Comparison of ENCODE assay signal across 19 mouse cellular contexts in the genomic region with DNA sequence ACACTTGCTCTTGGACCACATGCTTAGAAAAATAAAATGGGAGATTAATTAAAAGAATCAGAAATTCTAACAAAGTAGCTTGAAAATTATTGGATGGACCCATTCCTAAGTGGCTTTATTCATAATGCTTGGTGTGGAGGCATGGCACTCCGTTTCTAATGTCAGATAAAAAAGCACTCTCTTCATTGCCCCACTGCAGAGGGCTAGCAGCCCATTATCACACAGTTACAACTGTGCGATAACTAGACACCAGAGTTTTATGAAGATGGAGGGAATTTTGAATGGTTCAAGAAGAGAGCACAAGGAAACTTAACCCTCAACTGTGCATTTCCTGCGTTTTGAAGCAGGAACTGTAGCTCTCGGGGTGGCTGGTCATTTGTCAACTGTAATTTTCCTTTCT.
"Had no signal": no experiment of that assay in that cellular context is flagged by ENCODE, and none has a peak within 500 bp of the region (broad histone marks: within the 10 kb centered on the region; RNA-seq: fewer than 3 reads in every experiment).

No protein-coding gene starts in this region.

- DNase-seq: kidney, adult 2 months; kidney, postnatal 25 days; layer of hippocampus, postnatal 36 days; left cerebral cortex, postnatal 4 days; lung, adult 2 months; lung, postnatal 14 days; lung, postnatal 4 days; thymus, adult 2 months; thymus, postnatal 14 days; thymus, postnatal 4 days had no signal

- H3K4me3 ChIP-seq: left cerebral cortex, adult 2 months; limb, embryonic 12.5 days; limb, embryonic 15.5 days; midbrain, embryonic 13.5 days had no signal

- H3K4me2 ChIP-seq: limb, embryonic 12.5 days; limb, embryonic 15.5 days; midbrain, embryonic 13.5 days had no signal

- H3K27me3 ChIP-seq: limb, embryonic 15.5 days; midbrain, embryonic 13.5 days had no signal

- H3K9ac ChIP-seq: limb, embryonic 12.5 days; limb, embryonic 15.5 days; midbrain, embryonic 13.5 days had no signal

- H3K9me3 ChIP-seq: limb, embryonic 12.5 days; limb, embryonic 15.5 days; midbrain, embryonic 13.5 days had no signal

- H3K27ac ChIP-seq: hindbrain, postnatal 0 days; kidney, postnatal 0 days; left cerebral cortex, adult 2 months; limb, embryonic 12.5 days; limb, embryonic 15.5 days; midbrain, embryonic 13.5 days; stomach, postnatal 0 days had no signal

- ATAC-seq: hindbrain, postnatal 0 days; inflammation-experienced regulatory T-cells, adult 6 months; intestine, embryonic 16.5 days; midbrain, embryonic 13.5 days had no signal

- H3K4me1 ChIP-seq: limb, embryonic 12.5 days; limb, embryonic 15.5 days had no signal

- H3K36me3 ChIP-seq: limb, embryonic 12.5 days; limb, embryonic 15.5 days; midbrain, embryonic 13.5 days had no signal
